Mouse (Mus musculus): ENCODE results near the gene Trmt2b.
"Not testable (repeated sequence)": the region's sequence is repeated elsewhere in the genome, so short reads cannot be mapped to it uniquely, and the experiment has no call there.

The Trmt2b gene

DNA sequence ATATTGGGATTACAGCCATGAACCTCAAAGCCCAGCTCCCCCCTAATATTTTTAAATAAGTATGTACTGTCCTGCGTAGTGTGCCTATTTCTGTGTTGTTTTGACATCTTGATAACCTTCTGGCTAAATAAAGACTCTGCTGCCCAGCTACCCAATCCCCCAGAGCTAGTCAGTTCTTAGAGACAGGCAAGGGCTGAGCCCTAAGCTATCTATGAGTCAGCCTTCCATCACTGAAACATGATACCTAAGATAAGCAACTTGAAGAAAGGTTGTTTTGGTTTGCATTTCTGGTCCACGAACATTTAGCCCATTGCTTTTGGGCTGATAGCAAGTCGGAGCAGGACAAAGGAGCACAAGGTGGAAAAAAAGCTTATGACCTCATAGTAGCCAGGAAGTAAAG is 56.2 kb downstream of the Trmt2b start:
- no peak for DNase-seq (ENCODE audit: extremely low spot score, low spot score)

DNA sequence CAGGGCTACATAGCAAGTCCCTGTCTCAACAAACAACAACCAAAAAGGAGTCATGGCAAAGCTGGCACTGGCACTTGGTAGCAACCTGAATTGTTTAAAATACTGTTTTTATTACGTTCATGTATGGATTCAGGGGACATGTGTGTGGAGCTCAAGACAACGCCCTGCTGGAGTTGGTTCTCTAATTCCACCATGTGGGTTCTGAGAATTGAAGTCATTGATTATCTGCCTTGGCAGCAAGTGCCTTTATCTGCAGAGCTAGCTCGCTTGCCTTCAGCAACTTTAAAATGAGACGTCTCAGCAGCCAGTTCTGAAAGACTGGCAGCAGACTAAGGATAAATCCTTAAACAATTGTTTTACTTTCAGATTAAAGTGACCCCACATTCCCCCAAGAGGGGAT is 58.6 kb downstream of the Trmt2b start:
- DNase-seq (ENCODE audit: extremely low spot score, low spot score), result no peak

GRCm38 (mm10) chrX:134211151-134211642 is 65.6 kb downstream of the Trmt2b start:
- DNase-seq (ENCODE audit: extremely low spot score, low spot score), result no peak

DNA sequence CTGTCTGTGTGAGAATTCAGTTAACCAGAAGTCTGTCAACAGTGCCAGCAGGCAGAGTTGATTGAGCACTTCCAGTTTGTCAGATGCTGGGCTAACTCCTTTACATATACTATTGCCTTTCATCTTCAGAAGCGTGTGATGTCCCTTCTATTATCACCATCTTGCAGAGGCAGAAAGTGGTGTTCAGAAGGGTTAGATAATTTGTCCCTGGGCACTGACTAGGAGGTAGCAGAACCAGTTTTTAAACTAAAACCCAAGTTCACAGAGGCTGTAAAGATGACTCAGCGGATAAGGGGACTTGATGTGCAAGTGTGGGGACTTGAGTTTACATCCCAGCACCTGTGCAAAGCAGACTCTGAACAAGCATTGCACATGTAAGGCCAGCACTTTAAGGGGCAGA is 68.3 kb downstream of the Trmt2b start:
- DNase-seq (ENCODE audit: extremely low spot score, low spot score), result no peak

- DNase-seq (ENCODE audit: extremely low spot score, low spot score), result not testable (repeated sequence)
Measured at GRCm38 (mm10) chrX:134187201-134187600, 89.6 kb downstream of the Trmt2b start, which contains the start of gene Arl13a. TSS of gene Arl13a (plus strand) at chrX:134187501.

- no peak for DNase-seq (ENCODE audit: extremely low spot score, low spot score)
Measured at GRCm38 (mm10) chrX:134174699-134175098, 102.1 kb downstream of the Trmt2b start.
